Mouse (Mus musculus) hindbrain, embryonic 12.5 days (tissue): ENCODE measurements around the gene Aldh1l1. TPM values are rescaled to one million over a fixed set of nuclear protein-coding genes. Genes with fewer than 3 reads are reported as not detected.
A peak's percentile ranks its signal among the peaks of the same experiment; 100 is the strongest.
"Not testable (repeated sequence)": the region's sequence is repeated elsewhere in the genome, so short reads cannot be mapped to it uniquely, and the experiment has no call there.

Experiments
- ATAC-seq: fragments of 200-750 bp; cut with Nextera tagmentation; 2 replicates; pipeline ENCODE4 v1.8.0; 2017; ENCODE audit warnings: moderate TSS enrichment; ENCODE audit not compliant: low FRiP score
- H3K27ac ChIP-seq: fragments of 300-500 bp; sonication (generic); 2 replicates; pipeline ENCODE4 v1.5.1; 2016; ENCODE audit warnings: mild to moderate bottlenecking
- H3K27me3 ChIP-seq: fragments of 300-500 bp; sonication (generic); 2 replicates; pipeline ENCODE4 v1.6.1; 2016; ENCODE audit warnings: mild to moderate bottlenecking
- H3K36me3 ChIP-seq: fragments of 300-500 bp; sonication (generic); 2 replicates; pipeline ENCODE4 v1.6.1; 2016; ENCODE audit warnings: mild to moderate bottlenecking
- H3K4me1 ChIP-seq: fragments of 300-500 bp; sonication (generic); 2 replicates; pipeline ENCODE4 v1.6.1; 2016
- H3K4me2 ChIP-seq: fragments of 300-500 bp; sonication (generic); replicated peaks from 2 replicates; pipeline ENCODE4 v1.6.1; 2016; ENCODE audit warnings: mild to moderate bottlenecking
- H3K4me3 ChIP-seq: fragments of 300-500 bp; sonication (generic); 2 replicates; pipeline ENCODE4 v1.5.1; 2016; ENCODE audit warnings: mild to moderate bottlenecking
- H3K9ac ChIP-seq: fragments of 300-500 bp; sonication (generic); 2 replicates; pipeline ENCODE4 v1.6.1; 2016; ENCODE audit warnings: mild to moderate bottlenecking, moderate library complexity
- H3K9me3 ChIP-seq: fragments of 300-500 bp; sonication (generic); replicated peaks from 2 replicates; pipeline ENCODE4 v1.6.1; 2016; ENCODE audit warnings: mild to moderate bottlenecking
- WGBS: fragments of 180-500 bp; shearing (Covaris S2); methylation state at CpG from one replicate; pipeline ENCODE4 v1.1.7; 2016; 5-methylcytosine and 5-hydroxymethylcytosine counted together
- polyA plus RNA-seq: library from polyadenylated mRNA; unstranded; fragments of >200 nt; fragmentation: Nextera tagmentation; extraction: Ambion mirVana; gene quantifications from 2 replicates; pipeline ENCODE4 v1.2.1, GENCODE M21; 2016

Gene Aldh1l1
- polyA plus RNA-seq, 1 experiment from 2014 or later = 19.4 TPM

GRCm38 (mm10) chr6:90621584-90621890, 135.3 kb downstream of the Aldh1l1 start:
- 76% methylated on average over 6 of the region's 6 CpGs for WGBS
- H3K9me3 ChIP-seq = no peaks in the 10 kb centered on the region
- ATAC-seq = no peak

GRCm38 (mm10) chr6:90622758-90623455, 136.7 kb downstream of the Aldh1l1 start:
- Histone ChIP-seq H3K36me3 (no peaks in the 10 kb centered on the region), H3K27me3 (no peaks in the 10 kb centered on the region), H3K4me3 (no peak overlapping the region), H3K4me2 (no peak overlapping the region), H3K4me1 (peaks cover 18% of the 10 kb centered on the region), H3K9me3 (no peaks in the 10 kb centered on the region), H3K27ac (no peak overlapping the region), H3K9ac (no peak overlapping the region)
- WGBS = 37% methylated on average over 11 of the region's 11 CpGs
- ATAC-seq = no peak

More at GRCm38 (mm10) chr6:90621584-90621890, 135.3 kb downstream of the Aldh1l1 start:
- Histone ChIP-seq H3K27me3 (no peaks in the 10 kb centered on the region), H3K36me3 (no peaks in the 10 kb centered on the region), H3K27ac (no peak overlapping the region), H3K4me1 (peaks cover 18% of the 10 kb centered on the region), H3K9ac (no peak overlapping the region), H3K4me2 (no peak overlapping the region), H3K4me3 (no peak overlapping the region)

- Histone ChIP-seq H3K27ac (no peak overlapping the region), H3K9ac (no peak overlapping the region), H3K4me2 (no peak overlapping the region), H3K4me1 (peaks cover 18% of the 10 kb centered on the region), H3K4me3 (no peak overlapping the region), H3K36me3 (no peaks in the 10 kb centered on the region), H3K9me3 (no peaks in the 10 kb centered on the region), H3K27me3 (no peaks in the 10 kb centered on the region)
- WGBS = 83% methylated on average over 5 of the region's 5 CpGs
- no peak for ATAC-seq
Observed at GRCm38 (mm10) chr6:90623456-90623836, 137.2 kb downstream of the Aldh1l1 start.

GRCm38 (mm10) chr6:90624184-90624583, 138.0 kb downstream of the Aldh1l1 start:
- Histone ChIP-seq H3K9me3 (no peaks in the 10 kb centered on the region), H3K27ac (no peak overlapping the region), H3K9ac (no peak overlapping the region), H3K4me2 (no peak overlapping the region), H3K36me3 (no peaks in the 10 kb centered on the region), H3K4me1 (peaks cover 16% of the 10 kb centered on the region), H3K4me3 (no peak overlapping the region), H3K27me3 (no peaks in the 10 kb centered on the region)
- no peak for ATAC-seq
- WGBS = 85% methylated on average over 6 of the region's 6 CpGs

GRCm38 (mm10) chr6:90624733-90625132, 138.5 kb downstream of the Aldh1l1 start:
- no peaks in the 10 kb centered on the region for H3K27me3 ChIP-seq
- H3K4me2 ChIP-seq = no peak overlapping the region
- ATAC-seq = no peak
- H3K4me3 ChIP-seq = no peak overlapping the region
- H3K4me1 ChIP-seq = peaks cover 15% of the 10 kb centered on the region
- WGBS = 78% methylated on average over 11 of the region's 11 CpGs
- no peaks in the 10 kb centered on the region for H3K36me3 ChIP-seq
- H3K9me3 ChIP-seq = no peaks in the 10 kb centered on the region
- H3K27ac ChIP-seq = no peak overlapping the region
- H3K9ac ChIP-seq = no peak overlapping the region

GRCm38 (mm10) chr6:90625207-90625994, 139.2 kb downstream of the Aldh1l1 start:
- Histone ChIP-seq H3K9ac (no peak overlapping the region), H3K4me2 (no peak overlapping the region), H3K4me1 (peaks cover 15% of the 10 kb centered on the region), H3K9me3 (no peaks in the 10 kb centered on the region), H3K27me3 (no peaks in the 10 kb centered on the region), H3K36me3 (no peaks in the 10 kb centered on the region), H3K4me3 (no peak overlapping the region), H3K27ac (no peak overlapping the region)
- ATAC-seq = no peak
- 71% methylated on average over 7 of the region's 7 CpGs for WGBS

- H3K27me3 ChIP-seq = no peaks in the 10 kb centered on the region
- no peak overlapping the region for H3K4me3 ChIP-seq
- no peaks in the 10 kb centered on the region for H3K9me3 ChIP-seq
- ATAC-seq = no peak
- WGBS = 80% methylated on average over 4 of the region's 4 CpGs
- peaks cover 9% of the 10 kb centered on the region for H3K4me1 ChIP-seq
- no peaks in the 10 kb centered on the region for H3K36me3 ChIP-seq
- H3K4me2 ChIP-seq = no peak overlapping the region
- H3K9ac ChIP-seq = no peak overlapping the region
- no peak overlapping the region for H3K27ac ChIP-seq
Observed at GRCm38 (mm10) chr6:90627556-90627955, 141.3 kb downstream of the Aldh1l1 start.

GRCm38 (mm10) chr6:90629506-90629905, 143.3 kb downstream of the Aldh1l1 start:
- no peak overlapping the region for H3K4me3 ChIP-seq
- H3K27me3 ChIP-seq = no peaks in the 10 kb centered on the region
- no peak for ATAC-seq
- no peak overlapping the region for H3K27ac ChIP-seq
- 88% methylated on average over 6 of the region's 6 CpGs for WGBS
- no peak overlapping the region for H3K4me2 ChIP-seq
- H3K9me3 ChIP-seq = no peaks in the 10 kb centered on the region
- no peak overlapping the region for H3K9ac ChIP-seq
- no peaks in the 10 kb centered on the region for H3K36me3 ChIP-seq
- H3K4me1 ChIP-seq = 0 out of 2 replicates have a peak, but pooled peaks cover 2% of the 10 kb centered on the region

- no peaks in the 10 kb centered on the region for H3K27me3 ChIP-seq
- H3K9ac ChIP-seq = no peak overlapping the region
- H3K4me2 ChIP-seq = no peak overlapping the region
- H3K36me3 ChIP-seq = no peaks in the 10 kb centered on the region
- no peak overlapping the region for H3K27ac ChIP-seq
- WGBS = 88% methylated on average over 7 of the region's 7 CpGs
- no peaks in the 10 kb centered on the region for H3K9me3 ChIP-seq
- no peak for ATAC-seq
- no peaks in the 10 kb centered on the region for H3K4me1 ChIP-seq
- H3K4me3 ChIP-seq = no peak overlapping the region
Observed at GRCm38 (mm10) chr6:90630427-90630826, 144.2 kb downstream of the Aldh1l1 start.

GRCm38 (mm10) chr6:90632526-90632925, 146.3 kb downstream of the Aldh1l1 start:
- ATAC-seq, H3K9ac ChIP-seq, H3K36me3 ChIP-seq, H3K9me3 ChIP-seq, H3K27ac ChIP-seq, H3K4me3 ChIP-seq, H3K27me3 ChIP-seq, H3K4me1 ChIP-seq, H3K4me2 ChIP-seq: not testable (repeated sequence)
- 71% methylated on average over 3 of the region's 3 CpGs for WGBS

- no peaks in the 10 kb centered on the region for H3K27me3 ChIP-seq
- no peak overlapping the region for H3K9ac ChIP-seq
- no peaks in the 10 kb centered on the region for H3K36me3 ChIP-seq
- no peak overlapping the region for H3K27ac ChIP-seq
- no peak overlapping the region for H3K4me2 ChIP-seq
- 46% methylated on average over 4 of the region's 4 CpGs for WGBS
- no peaks in the 10 kb centered on the region for H3K4me1 ChIP-seq
- ATAC-seq = no peak
- no peaks in the 10 kb centered on the region for H3K9me3 ChIP-seq
- H3K4me3 ChIP-seq = no peak overlapping the region
Observed at GRCm38 (mm10) chr6:90635081-90635480, 148.9 kb downstream of the Aldh1l1 start.

- no peaks in the 10 kb centered on the region for H3K9me3 ChIP-seq
- H3K4me2 ChIP-seq = no peak overlapping the region
- 0 out of 2 replicates have a peak, but pooled peaks have one; percentile 16 for ATAC-seq
- no peaks in the 10 kb centered on the region for H3K36me3 ChIP-seq
- WGBS = 66% methylated on average over 3 of the region's 3 CpGs
- H3K27ac ChIP-seq = no peak overlapping the region
- H3K27me3 ChIP-seq = no peaks in the 10 kb centered on the region
- H3K4me3 ChIP-seq = no peak overlapping the region
- no peaks in the 10 kb centered on the region for H3K4me1 ChIP-seq
- H3K9ac ChIP-seq = no peak overlapping the region
Observed at GRCm38 (mm10) chr6:90635611-90636010, 149.4 kb downstream of the Aldh1l1 start.

- Histone ChIP-seq H3K9me3 (peaks cover 4% of the 10 kb centered on the region; the same call in 1 of the 2 replicates), H3K27me3 (no peaks in the 10 kb centered on the region), H3K27ac (no peak overlapping the region), H3K4me1 (peaks cover 10% of the 10 kb centered on the region), H3K4me3 (no peak overlapping the region), H3K9ac (no peak overlapping the region), H3K36me3 (no peaks in the 10 kb centered on the region), H3K4me2 (no peak overlapping the region)
- ATAC-seq = no peak
- 74% methylated on average over 3 of the region's 3 CpGs for WGBS
Observed at GRCm38 (mm10) chr6:90643057-90643456, 156.8 kb downstream of the Aldh1l1 start.
